Mouse (Mus musculus): Measurements from ENCODE around the gene Fam57b. TPM values are rescaled to one million over a fixed set of nuclear protein-coding genes. Genes with fewer than 3 reads are reported as not detected.

Fam57b gene
- polyA plus RNA-seq, 1 experiment from 2014 or later, result 53.2 TPM

DNA sequence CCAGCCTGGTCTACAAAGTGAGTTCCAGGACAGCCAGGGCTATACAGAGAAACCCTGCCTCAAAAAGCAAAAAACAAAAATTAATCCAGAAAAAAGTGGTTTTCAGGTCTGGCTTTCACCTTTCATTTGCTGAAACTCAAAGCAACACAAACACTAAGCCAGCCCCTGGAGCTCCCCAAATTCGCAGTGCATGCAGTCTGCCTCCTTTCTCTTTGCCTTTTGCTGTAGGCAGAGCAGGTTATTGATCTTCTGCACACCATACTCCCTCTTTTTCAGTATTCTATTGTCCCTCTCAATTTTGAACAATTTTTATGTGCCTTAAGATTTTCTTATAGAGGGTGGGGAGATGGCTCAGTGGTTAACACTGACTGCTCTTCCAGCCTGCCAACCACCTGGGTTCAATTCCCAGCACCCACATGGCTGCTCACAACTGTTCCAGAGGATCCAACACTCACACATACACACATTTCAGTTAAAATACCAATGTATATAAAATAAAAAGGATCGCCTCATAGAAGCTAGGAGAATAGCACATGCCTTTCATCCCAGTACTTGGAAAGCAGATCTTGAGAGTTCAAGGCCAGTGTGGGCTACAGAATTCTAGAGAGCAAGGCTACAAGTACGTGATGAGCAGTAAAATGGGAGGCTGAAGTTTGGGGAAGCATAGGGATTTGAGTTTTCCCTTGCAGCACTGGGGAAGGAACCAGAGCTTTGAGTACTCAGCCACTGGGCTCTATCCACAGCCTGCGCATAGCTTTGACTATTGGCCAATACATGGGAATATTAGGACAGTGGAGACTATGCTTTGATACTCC is 3.8 kb upstream of the Fam57b start:
- peaks cover 32% of the 10 kb centered on the region for H3K4me1 ChIP-seq (replicated peaks; ENCODE audit: control insufficient read depth, insufficient read depth, low read length)
- H3K36me3 ChIP-seq (replicated peaks; ENCODE audit: control insufficient read depth, insufficient read depth), result peaks cover 51% of the 10 kb centered on the region
- WGBS, result 80% methylated on average over 4 of the region's 4 CpGs

DNA sequence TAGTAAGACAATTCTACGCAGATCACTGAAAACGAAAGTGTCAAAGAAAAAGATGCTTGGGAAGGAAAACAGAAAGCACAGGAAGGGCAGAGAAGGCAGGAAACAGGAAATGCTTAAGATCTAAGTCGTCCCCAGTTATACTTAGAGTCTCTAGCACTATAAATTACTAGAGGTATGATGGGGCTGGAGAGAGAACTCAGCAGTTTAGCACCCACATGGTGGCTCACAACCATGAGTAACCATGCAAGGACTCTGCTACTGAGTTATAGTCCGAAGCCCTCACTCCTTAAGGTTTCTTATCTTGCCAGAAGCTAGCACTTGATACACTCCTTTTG is 3.2 kb upstream of the Fam57b start:
- Histone ChIP-seq H3K9ac (no peak overlapping the region), H3K4me3 (replicated peaks; ENCODE audit: low read length) (no peak overlapping the region), H3K27ac (no peak overlapping the region), H3K4me1 (replicated peaks; ENCODE audit: control insufficient read depth, insufficient read depth, low read length) (peaks cover 32% of the 10 kb centered on the region), H3K27me3 (ENCODE audit: control insufficient read depth, insufficient read depth, low read length) (no peaks in the 10 kb centered on the region), H3K36me3 (replicated peaks; ENCODE audit: control insufficient read depth, insufficient read depth) (peaks cover 45% of the 10 kb centered on the region), H3K9me3 (ENCODE audit: control insufficient read depth, low read length) (no peaks in the 10 kb centered on the region), H3K4me2 (replicated peaks) (no peak overlapping the region)
- ATAC-seq (ENCODE audit: low FRiP score), result no peak
- 82% methylated on average over 4 of the region's 4 CpGs for WGBS
- DNase-seq (ENCODE audit: low spot score), result no peak

More for the DNA sequence above, 3.8 kb upstream of the Fam57b start:
- ATAC-seq (ENCODE audit: low FRiP score) (no peak), DNase-seq (ENCODE audit: low spot score) (no peak)
- no peak overlapping the region for H3K27ac ChIP-seq
- no peaks in the 10 kb centered on the region for H3K9me3 ChIP-seq (ENCODE audit: control insufficient read depth, low read length)
- no peak overlapping the region for H3K4me2 ChIP-seq (replicated peaks)
- H3K27me3 ChIP-seq (ENCODE audit: control insufficient read depth, insufficient read depth, low read length), result no peaks in the 10 kb centered on the region
- H3K9ac ChIP-seq, result 0 out of 2 replicates have a peak overlapping the region, but pooled peaks have one; percentile 59
- H3K4me3 ChIP-seq (replicated peaks; ENCODE audit: low read length), result no peak overlapping the region

DNA sequence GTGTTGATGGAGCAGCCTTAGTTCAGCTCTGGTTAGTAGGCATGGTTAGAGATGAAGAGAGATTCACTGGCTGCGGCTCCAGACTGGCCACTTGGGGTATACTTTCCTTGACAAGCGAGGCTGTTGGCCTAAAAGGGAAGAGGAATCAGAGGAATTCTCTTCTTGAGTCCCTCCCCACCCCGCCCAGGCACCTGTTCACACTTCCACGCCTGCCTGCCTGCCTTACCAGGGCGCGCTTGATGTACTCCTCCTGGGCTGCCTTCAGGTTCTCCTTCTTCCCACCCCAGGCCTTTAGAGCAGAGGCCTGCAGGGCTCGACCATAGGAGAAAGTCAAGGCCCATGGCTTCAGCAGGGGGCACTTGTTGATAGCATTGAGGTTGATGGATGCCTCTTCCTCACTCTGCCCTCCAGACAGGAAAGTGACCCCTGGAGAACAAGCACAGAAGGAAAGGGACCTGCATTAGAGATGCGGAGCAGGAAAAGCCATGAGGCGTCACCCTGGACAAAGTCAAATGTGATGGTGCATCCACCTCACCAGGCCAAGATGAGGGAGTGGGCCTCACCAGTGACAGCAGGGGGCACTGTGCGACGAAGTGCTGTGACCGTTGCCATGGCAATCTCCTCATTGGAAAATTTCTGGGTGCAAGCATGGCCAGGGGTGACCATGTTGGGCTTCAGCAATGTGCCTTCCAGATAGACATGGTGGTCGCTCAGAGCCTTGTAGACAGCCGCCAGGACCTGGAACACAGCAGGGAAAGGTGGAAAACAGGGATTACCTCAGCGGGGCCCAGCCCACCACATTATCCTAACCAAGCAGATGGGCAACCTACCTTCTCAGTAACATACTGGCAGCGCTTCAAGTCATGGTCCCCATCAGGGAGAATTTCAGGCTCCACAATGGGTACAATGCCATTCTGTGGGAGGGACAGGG is 1.8 kb upstream of the Fam57b start:
- Histone ChIP-seq H3K4me2 (replicated peaks) (no peak overlapping the region), H3K9me3 (ENCODE audit: control insufficient read depth, low read length) (no peaks in the 10 kb centered on the region), H3K27ac (no peak overlapping the region), H3K27me3 (ENCODE audit: control insufficient read depth, insufficient read depth, low read length) (no peaks in the 10 kb centered on the region), H3K9ac (no peak overlapping the region), H3K4me1 (replicated peaks; ENCODE audit: control insufficient read depth, insufficient read depth, low read length) (peaks cover 36% of the 10 kb centered on the region), H3K36me3 (replicated peaks; ENCODE audit: control insufficient read depth, insufficient read depth) (peaks cover 32% of the 10 kb centered on the region), H3K4me3 (replicated peaks; ENCODE audit: low read length) (no peak overlapping the region)
- ATAC-seq (ENCODE audit: low FRiP score), result no peak
- WGBS, result 78% methylated on average over 16 of the region's 16 CpGs
- DNase-seq (ENCODE audit: low spot score), result no peak

DNA sequence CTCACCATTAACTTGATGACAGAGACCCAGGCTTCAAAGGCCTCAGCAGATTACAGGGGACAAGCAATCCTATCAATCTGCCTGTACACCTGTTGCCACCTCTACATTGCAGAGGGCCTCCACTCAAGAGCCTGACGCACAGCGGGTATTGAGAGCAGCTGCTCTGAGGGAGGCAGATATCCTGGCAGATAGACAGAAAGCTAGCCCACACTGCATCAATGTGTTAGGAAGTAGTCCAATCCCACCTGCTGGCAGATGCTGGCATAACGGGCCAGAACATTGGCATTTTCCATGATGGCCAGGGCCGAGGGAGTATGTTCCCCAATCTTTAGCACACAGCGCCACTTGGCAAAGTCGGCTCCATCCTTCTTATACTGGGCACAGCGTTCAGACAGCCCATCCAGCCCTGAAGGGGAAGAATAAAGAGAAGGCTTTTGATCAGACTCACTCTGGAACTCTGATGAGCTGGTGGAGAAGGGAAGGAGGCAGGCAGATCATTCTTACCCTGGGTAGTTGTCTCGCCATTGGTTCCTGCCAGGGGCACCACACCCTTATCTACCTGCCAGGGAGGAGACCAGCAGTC is 1.0 kb upstream of the Fam57b start:
- peak overlapping the region; percentile 93; the same call in 1 of the 2 replicates for H3K27ac ChIP-seq
- H3K4me3 ChIP-seq (replicated peaks; ENCODE audit: low read length), result peak overlapping the region; percentile 81
- 68% methylated on average over 8 of the region's 8 CpGs for WGBS
- no peaks in the 10 kb centered on the region for H3K9me3 ChIP-seq (ENCODE audit: control insufficient read depth, low read length)
- no peaks in the 10 kb centered on the region for H3K27me3 ChIP-seq (ENCODE audit: control insufficient read depth, insufficient read depth, low read length)
- H3K36me3 ChIP-seq (replicated peaks; ENCODE audit: control insufficient read depth, insufficient read depth), result peaks cover 32% of the 10 kb centered on the region
- ATAC-seq (ENCODE audit: low FRiP score) (no peak), DNase-seq (ENCODE audit: low spot score) (no peak)
- peaks cover 28% of the 10 kb centered on the region for H3K4me1 ChIP-seq (replicated peaks; ENCODE audit: control insufficient read depth, insufficient read depth, low read length)
- H3K9ac ChIP-seq, result peak overlapping the region; percentile 93; the same call in 1 of the 2 replicates
- peak overlapping the region; percentile 72 for H3K4me2 ChIP-seq (replicated peaks)

DNA sequence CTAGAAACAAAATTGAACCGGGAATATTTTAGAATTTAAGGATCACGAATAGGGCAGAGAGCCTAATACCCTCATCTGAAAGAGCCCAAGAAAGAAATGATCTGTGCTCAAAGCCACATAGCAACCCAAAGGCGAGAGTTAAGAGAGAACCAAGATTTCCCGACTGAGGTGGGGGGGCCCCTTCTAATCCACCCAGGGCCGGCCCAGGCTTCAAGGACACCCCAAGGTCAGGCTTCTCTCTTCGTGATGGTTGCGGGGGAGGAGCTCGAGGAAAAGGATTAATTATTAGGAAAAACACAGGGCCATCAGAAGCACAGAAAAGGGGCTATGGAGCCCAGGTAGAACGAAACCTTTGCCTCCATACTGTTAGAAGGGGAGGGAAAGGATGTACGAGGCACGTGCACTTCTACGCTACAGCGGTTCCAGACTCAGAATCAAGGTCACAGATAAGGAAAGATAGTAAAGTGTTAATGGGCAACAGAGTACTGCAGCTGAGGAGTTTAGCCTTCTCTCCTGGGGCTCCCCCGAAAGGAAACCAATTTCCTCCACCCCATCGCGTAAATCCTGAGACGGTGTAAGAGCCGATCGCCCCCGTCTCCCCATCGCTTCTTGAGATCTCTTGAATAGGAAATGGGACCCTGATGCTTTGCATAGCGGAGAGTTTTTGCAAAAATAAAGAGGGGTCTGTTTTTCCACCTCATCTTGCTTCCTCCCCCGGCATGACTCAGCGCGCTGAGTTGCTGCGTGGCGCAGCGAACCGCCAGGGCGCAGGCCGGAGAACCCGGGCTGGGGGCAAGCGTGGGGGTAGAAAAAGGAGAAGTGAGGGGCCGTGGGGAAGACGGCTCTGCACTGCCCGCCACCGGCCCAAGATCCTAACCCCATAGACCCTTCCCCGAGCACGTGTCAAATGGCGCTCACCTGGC is 920 bp downstream of the Fam57b start:
- DNase-seq (ENCODE audit: low spot score), result no peak
- Histone ChIP-seq H3K27me3 (ENCODE audit: control insufficient read depth, insufficient read depth, low read length) (no peaks in the 10 kb centered on the region), H3K4me3 (replicated peaks; ENCODE audit: low read length) (peak overlapping the region; percentile 81), H3K9me3 (ENCODE audit: control insufficient read depth, low read length) (no peaks in the 10 kb centered on the region), H3K4me2 (replicated peaks) (peak overlapping the region; percentile 72), H3K27ac (peak overlapping the region; percentile 93), H3K9ac (peak overlapping the region; percentile 93), H3K36me3 (replicated peaks; ENCODE audit: control insufficient read depth, insufficient read depth) (peaks cover 32% of the 10 kb centered on the region), H3K4me1 (replicated peaks; ENCODE audit: control insufficient read depth, insufficient read depth, low read length) (peaks cover 20% of the 10 kb centered on the region)
- WGBS, result under 1% methylated on average over 40 of the region's 40 CpGs
- no peak for ATAC-seq (ENCODE audit: low FRiP score)

DNA sequence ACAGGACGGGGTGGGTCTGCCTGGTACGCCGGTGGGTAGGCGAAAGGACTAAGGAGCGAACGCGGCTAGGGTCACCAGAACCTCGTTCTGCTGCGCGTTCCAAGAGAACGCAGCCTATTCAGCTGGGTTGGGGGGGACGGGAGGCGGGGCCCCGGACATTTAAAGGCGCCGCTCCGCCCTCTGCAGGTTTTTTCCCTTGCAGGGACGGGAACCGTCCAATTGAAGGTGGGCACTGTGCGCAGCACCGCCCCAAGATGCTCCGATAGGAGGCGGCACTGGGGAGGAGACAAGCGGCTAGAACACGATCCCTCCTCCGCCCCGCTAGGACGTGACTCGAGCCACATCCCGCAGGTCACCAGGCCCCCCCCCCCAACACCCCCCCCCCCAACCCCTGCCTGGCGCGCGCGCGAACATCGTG is 1.6 kb downstream of the Fam57b start:
- H3K4me1 ChIP-seq (replicated peaks; ENCODE audit: control insufficient read depth, insufficient read depth, low read length), result peaks cover 20% of the 10 kb centered on the region
- peaks cover 37% of the 10 kb centered on the region for H3K36me3 ChIP-seq (replicated peaks; ENCODE audit: control insufficient read depth, insufficient read depth)
- H3K9me3 ChIP-seq (ENCODE audit: control insufficient read depth, low read length), result no peaks in the 10 kb centered on the region
- peak overlapping the region; percentile 93 for H3K9ac ChIP-seq
- peak overlapping the region; percentile 72 for H3K4me2 ChIP-seq (replicated peaks)
- 0% methylated on average over 34 of the region's 36 CpGs for WGBS
- ATAC-seq (ENCODE audit: low FRiP score) (peak; percentile 97), DNase-seq (ENCODE audit: low spot score) (peak; percentile 92)
- peak overlapping the region; percentile 93 for H3K27ac ChIP-seq
- H3K4me3 ChIP-seq (replicated peaks; ENCODE audit: low read length), result peak overlapping the region; percentile 81
- no peaks in the 10 kb centered on the region for H3K27me3 ChIP-seq (ENCODE audit: control insufficient read depth, insufficient read depth, low read length)

- H3K4me3 ChIP-seq (replicated peaks; ENCODE audit: low read length), result peak overlapping the region; percentile 81
- DNase-seq (ENCODE audit: low spot score) (peak; percentile 85), ATAC-seq (ENCODE audit: low FRiP score) (peak; percentile 92)
- WGBS, result 1% methylated on average over 38 of the region's 38 CpGs
- H3K27ac ChIP-seq, result peak overlapping the region; percentile 93
- H3K9me3 ChIP-seq (ENCODE audit: control insufficient read depth, low read length), result no peaks in the 10 kb centered on the region
- H3K36me3 ChIP-seq (replicated peaks; ENCODE audit: control insufficient read depth, insufficient read depth), result peaks cover 32% of the 10 kb centered on the region
- H3K4me1 ChIP-seq (replicated peaks; ENCODE audit: control insufficient read depth, insufficient read depth, low read length), result peaks cover 20% of the 10 kb centered on the region
- no peaks in the 10 kb centered on the region for H3K27me3 ChIP-seq (ENCODE audit: control insufficient read depth, insufficient read depth, low read length)
- H3K4me2 ChIP-seq (replicated peaks), result peak overlapping the region; percentile 72
- peak overlapping the region; percentile 77 for H3K9ac ChIP-seq
Observed at GRCm38 (mm10) chr7:126799468-126800268, 2.2 kb downstream of the Fam57b start.

All from hindbrain, embryonic 14.5 days (tissue).